Mouse (Mus musculus): ENCODE results near the gene Gm45062.

DNA sequence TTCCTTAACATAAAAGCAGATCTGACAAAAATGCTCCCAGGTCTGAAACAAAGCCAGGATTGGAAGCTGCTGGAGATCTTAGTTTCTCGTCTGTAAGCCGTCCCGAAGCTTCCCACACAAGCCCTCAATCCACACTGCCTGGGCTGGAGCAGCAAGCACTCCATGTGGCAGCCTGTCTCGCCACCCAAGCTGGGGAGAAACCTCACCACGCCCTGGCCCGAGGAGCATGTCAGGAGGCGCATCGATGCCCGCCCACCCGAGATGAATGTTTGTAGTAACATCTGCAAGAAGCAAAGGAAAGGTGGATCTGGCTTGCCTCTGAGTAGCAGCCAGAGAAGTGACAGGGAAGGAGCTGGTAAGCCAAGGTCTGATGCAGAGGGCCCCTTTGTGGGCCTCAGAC is 385.5 kb downstream of the Gm45062 start:
- no peak for TF ChIP-seq GATA1 (IDR thresholded peaks at IDR 0.05; ENCODE audit: low read length)
- no peak for TF ChIP-seq TAL1 (IDR thresholded peaks at IDR 0.05; ENCODE audit: low read length)

Measured in erythroblast, embryonic 14.5 days (primary cell).